Mouse (Mus musculus): Measurements from ENCODE around the gene Kncn. TPM values are rescaled to one million over a fixed set of nuclear protein-coding genes. Genes with fewer than 3 reads are reported as not detected.

Gene Kncn
- total RNA-seq, 2 experiments from 2014 or later, result not detected

DNA sequence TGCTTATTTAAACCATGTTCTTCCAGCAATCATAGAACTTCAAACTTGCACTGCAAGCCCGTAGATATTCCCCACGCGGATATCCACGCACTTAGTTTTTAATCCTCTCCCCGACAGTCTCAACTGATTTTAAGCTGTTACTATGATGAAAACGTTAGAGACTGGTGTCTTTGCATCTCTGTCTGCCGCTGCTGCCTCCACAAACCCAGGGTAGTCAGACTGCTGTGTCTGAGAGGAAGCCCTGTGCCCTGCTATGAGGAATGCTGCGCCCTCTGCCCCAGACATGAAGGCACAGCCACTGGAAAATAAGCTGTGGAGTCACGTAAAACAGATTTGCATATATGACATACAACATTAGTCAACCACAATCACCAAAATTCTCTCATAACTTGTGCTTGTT is 5.4 kb upstream of the Kncn start:
- DNase-seq, result no peak

DNA sequence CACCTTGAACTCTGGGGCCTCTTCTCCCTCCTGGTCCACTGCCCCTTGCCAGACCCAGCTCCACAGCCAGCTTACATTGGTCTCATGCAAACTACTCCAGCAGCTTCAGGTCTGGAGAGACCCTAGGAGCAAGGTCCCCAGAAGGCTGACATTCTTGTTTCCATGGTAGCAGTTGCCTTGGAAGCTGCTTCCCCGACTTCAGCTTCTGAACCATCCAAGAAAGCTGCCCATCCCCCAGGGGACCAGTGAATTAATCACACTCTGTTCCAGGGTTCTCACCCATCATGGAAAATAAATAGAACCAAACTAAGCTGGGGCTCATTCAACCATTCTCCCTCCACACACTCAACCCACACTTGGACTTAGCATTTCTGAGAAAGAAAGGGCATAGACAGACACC is 3.0 kb upstream of the Kncn start:
- DNase-seq, result no peak

DNA sequence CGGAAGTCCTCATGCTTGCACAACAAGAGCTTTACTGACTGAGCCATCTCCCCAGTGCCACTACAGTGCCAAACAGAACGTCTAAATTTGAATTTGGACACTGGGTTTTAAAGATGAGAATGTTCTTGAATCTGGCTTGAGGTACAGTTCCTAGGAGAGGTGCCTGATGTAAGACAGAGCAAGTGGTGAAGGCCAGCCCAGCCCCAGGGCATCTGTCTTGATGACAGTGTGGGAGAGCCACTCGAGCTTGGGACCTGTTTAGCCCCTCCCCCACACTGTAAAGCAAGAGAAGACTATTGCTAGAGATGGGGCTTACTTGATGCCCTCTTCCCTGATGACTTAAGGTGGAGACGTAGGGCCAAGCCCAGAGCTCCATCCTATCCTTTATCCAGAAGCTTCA is 2.0 kb upstream of the Kncn start:
- no peak for DNase-seq

DNA sequence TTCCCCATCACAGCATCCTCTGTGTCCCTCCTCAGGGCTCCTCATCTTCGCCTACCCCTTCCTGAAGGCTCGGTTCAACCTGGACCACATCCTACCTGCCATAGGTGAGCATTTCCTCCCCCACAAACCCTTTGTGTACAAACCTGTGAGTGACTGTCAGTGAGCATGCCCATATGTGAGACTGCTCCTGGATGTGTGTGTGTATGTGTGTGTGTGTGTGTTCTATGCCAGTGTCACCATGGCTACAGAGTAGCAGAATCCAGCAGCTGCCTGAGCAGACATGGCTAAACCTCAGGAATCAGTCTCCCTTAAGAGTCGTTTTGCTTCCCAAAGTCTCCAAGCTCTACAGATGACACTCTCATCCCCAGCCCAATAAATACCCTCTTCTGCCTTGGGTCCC is 1.6 kb downstream of the Kncn start:
- DNase-seq, result no peak

DNA sequence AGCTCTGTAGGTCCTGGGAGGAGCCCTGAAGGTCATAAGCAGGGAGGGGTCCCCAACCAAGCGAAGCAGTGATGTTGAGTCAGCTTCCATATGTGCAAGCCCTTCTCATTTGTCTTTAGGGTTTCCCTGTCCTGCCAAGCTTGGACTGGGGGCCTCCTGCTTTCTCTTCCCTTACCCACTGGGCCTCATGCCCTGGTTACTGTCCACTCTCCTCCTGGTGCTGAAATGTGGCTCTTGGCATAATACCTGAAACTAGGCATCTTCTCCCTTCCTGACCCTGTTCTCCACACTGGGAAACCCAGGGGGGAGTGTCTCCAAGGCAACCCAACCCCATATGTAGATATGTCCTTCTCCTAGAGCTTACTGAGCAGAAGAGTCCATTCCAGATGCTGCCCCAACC is 2.7 kb downstream of the Kncn start:
- no peak for DNase-seq

DNA sequence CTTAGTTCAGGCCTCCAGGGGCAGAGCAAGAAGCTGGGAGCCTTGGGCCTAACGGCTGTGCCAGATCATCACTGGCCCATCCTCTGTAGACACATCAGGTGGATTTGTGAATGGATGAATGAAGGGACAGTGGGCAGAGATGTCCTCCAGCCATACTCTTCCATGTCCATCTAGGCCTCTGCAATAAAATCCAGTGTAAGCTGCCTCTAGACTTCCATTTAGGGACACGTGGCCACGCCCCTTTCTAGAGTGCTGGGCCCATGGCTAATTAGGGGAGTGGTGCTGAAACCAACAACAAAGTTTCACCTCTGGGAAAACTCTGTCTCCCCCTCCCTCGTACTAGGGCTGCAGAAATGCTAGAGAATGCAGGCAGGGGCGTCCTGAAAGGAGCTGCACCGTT is 5.9 kb downstream of the Kncn start:
- no peak for DNase-seq

DNA sequence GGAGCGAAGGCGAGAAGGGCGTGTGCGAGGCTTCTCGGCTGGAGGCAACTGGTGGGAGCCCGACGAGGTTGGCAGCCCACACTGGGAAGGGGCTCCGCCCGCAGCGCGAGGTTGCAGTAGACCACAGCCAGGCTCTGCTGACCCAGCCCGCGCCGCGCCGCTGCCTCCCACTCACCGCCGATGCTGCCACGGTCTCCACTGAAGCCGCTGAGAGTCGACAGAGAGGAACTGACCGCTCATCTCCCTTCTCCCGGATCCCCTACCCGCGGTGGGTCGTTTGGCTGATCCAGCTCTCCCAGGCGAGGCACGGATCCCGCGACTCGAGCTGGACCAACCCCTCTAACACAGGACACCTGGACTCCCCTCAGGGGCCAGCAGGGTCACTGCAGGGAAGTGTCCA is 6.4 kb downstream of the Kncn start, which contains the start of gene 6430628N08Rik:
6430628N08Rik (plus strand) TSS at position 113 of the 400 bp plus-strand sequence.
- DNase-seq, result no peak

DNA sequence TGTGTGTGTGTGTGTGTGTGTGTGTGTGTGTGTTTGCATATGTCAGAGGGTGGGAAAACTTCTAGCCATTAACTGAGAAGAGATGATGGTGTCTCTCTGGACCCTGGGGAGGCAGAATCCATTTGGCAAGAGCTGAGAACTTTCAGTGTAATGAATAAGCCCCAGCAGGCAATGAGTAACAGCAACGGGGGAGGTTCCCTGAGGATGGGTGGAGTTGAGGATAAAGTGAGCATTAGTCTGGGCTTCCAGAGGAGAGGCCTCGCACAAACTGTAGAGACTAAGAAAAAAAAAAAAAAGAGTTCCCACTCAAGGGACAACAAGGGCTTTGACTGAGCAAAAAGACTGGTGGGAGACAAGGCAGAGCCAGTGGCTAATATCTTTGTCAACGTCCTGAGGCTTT is 10.1 kb downstream of the Kncn start:
- DNase-seq, result no peak

DNA sequence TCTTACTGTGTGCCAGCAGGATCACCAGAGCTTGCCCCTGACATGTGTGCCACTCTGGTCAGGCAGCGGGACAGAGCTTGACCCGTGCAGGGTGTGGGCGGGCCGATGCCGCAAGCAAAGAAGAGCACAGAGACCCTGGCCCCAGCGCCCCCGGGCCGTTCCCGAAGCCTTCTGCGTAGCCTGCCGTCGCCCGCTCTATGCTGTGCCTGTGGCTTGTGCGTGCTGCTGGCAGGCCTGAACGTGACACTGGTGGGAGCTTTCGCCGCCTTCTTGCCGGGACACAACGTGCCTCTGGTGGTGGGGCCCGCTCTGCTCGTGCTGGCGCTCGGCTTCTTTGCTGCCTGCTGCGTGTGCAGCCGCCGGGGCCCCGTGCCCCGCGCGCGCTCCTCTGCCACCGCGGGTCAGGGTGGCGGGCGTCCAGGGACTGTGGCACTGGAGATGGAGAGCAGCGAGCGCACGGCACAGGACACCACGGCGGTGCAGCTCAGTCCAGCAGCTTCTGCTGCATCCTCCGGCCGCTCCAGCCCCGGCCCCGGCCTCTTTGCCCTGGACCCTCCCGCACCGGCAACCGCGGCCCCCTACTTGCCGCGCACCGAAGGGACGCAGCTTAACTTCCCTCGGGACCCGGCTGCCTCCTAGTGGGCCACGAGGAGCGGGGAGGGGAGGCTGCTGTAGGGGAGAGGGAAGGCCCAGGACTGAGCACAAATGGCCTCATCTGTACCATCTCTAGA is 13.9 kb downstream of the Kncn start:
- no peak for DNase-seq

DNA sequence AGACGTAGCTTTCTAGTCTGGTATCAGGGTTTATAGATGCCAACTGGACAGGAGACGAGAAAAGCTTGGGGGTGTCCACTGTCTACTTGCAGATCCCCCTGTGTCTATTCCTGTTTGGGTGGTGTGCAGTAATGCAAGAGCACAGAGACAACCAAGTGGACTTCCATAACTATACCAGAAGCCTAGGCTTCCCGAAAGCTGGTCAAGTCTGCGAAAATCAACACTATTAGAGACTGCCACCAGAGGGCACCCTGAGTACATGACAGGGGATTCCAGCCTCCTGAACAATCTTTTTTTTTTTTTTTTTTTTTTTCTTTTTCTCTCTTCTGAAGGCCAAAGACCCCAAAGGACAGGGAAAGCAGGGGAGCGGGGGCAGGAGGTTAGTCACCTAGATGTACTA is 18.6 kb downstream of the Kncn start:
- DNase-seq, result peak; percentile 48

DNA sequence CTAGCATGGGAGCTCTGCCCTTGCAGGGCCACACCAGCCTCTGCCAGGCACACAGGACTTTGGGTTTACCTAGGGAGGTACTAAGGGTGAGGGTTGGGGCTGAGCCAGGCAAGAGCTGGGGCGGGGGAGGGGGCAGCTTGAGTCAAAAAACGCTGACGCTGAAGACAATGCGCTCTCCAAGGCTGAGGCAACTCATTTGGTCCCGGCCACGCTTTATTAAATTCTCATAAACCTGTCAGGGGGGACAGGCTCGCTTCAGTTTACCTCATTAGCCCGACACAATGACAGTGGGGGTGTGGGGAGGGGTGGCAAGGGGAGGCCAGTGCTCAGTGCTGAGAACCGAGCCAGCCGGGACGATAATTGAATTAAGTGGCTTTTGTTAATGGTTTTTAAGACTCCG is 20.2 kb downstream of the Kncn start:
- no peak for DNase-seq

DNA sequence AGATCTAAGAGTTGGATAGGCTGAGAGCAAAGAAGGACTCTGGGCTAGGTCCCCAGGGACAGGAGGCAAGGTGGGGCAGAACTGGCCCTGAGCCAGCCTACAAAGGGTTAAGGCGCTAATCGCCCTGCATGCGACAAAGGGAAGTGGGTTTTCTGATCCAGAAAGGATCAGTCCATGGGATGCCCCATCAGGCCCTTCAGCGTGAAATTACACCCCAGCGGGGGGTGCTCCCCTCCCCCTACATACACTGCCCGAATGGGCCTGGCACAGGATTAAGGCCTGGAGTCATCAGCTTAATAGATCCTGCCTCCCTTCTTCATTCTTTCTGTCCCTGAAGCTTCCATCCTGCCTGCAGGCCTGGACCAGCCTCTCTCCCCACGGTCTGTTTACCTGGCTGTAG is 21.5 kb downstream of the Kncn start:
- DNase-seq, result no peak

DNA sequence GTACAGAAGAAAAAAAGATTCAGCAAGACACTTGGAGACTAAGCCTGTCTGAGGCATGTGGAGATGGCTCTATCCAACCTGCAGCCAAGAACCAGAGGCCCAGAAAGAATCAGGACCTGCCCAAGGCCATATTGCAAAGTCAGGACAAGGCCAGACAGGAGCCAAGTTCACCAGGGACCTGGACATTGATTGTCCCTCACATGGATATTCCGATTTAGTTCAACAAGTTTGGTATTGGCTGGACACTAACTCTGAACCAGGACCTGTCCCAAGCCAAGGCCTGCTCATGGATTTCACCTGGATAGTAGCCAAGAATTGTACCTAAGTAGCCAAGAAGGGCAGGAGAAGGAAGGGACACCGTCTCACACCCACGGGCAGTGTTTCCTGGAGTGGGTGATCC is 22.6 kb downstream of the Kncn start:
- DNase-seq, result no peak

DNA sequence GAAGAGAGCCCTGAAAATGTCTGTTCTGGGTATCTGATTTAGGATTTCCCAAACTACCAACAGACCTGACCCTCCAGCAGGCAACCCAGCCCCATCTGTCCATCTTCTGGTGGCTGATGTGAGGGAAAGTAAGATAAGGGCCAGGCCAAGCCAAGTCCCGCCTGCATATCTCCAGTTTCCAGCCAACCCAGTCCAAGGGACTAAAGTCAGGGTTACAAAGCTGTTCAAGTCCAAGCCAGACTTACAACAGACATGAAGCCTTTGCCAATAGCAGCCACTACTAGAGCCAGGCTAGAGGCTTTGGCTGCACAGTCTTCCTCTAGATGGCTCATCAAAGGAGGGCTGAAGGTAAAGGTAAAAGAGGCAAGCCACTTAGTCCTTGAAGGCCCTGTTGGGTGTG is 23.8 kb downstream of the Kncn start:
- no peak for DNase-seq

DNA sequence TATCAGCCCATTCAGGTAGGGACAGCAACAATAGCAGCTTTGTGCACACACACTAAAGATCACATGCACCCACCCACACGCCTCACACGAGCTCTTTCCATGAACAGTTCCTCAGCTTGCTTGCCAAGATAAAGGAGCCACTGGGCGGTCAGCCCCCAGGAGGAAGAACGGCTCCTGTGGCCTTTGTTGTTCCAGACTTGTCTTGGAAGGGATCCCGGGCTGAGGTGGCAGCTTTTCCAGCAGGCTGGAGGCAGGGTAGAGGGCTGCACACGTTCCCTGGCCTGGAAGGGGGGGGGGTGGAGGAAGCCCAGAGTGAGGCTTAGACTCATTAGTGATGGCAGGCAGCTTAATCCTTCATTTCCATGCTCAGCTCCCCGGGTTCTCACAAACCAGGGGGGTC is 24.4 kb downstream of the Kncn start:
- DNase-seq, result peak; percentile 16

DNA sequence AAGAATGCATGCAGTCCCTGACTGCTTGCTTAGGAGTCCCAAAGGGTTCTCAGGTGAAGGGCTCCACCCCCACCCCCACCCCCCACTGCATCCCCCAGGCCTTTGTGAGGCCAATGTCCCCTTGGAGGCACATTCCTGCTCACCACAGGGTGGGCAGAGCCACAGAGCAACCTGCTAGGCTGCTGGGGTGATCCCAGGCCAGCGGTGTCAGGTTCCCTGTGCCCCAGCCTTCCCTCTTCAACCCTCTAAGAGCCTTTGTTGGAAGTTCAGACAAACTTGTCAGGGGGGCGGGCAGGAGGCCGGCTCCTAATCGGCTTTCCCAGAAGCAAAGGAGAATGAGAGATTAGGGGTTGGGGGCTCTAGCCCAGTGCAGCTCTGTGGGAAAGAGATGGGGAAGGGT is 27.4 kb downstream of the Kncn start:
- no peak for DNase-seq

DNA sequence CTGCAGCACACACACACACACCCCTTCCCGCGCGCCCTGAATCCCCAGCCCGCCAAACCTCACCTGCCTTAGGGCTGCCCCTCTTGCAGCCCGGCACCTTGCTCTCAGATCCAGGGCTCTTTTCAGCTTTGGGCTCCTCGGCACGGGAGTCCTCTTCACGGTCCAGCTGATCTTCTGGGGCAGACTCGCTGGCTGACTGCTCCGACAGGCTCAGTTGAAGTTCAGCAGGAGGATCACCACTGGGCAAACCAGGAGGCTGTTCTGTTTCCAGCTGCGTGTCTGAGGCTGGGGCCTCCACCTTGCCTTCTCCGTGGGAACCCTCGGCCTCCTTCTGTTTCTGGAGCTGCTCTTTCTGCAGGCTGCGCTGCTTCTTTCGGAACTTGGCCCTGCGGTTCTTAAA is 35.7 kb downstream of the Kncn start:
- DNase-seq, result no peak

DNA sequence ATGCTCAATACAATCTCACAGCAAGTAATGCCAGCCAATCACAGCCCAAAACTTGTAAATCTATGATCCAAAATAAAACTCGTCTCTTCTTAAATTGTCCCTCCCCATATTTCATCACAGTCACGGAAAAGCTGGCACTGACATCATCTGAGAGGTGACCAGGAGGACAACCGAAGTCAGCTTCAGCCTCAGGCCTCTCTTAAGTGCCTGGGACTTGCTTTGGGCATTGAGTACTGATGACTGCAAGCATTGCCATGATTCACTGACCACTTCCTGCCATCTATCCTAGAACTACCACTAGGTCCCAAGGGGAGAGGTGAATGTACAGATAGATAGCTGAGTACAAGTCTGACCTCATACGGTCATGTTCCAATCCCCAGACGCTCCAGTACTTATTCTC is 38.5 kb downstream of the Kncn start:
- no peak for DNase-seq

DNA sequence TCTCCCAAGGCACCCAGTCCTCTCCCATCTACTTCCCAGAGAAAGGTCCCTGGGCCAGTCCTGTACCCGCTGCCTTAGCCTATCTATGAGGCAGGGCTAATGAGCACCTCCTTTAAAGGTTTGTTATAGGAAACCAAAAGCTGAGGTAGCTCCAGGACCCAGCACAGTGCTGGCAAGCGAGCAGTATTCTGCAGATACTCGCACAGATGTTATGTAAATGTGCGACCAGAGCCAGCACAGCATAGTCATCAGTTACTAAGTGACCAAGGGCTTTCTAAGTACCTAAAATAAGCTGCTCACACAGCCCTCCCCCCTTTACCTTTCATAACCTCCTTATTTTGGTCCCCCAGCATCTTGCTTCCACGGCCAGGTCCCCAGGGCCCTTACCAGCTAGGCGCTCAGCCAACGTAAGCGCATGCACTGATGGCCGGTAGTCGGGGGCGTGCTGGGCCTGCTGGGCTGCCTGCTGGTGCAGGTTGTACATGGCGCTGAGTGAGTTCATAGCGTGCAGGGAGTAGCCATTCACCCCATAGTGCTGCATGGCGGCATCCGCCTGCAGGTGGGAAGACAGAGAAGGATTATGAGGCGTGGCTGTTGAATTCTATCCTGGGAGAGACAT is 39.2 kb downstream of the Kncn start:
- DNase-seq, result no peak

DNA sequence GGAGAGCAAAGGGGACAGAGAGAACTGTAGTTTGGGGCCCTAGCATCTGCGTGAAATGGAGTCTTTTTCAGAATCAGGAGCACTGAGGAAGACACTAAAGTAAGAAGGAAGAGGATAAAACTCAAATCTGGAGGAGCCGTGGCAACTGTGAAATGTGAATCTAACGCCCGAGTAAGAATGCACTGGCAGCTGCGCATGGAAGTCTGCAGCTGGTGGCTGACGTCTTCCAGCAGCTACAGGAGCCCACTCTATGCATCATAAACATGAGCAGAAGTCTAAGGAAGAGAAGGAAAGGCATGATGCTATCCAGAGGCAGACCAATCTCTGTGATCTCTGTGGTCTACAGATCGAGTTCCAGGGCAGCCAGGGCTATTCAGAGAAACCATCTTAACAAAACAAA is 43.4 kb downstream of the Kncn start:
- no peak for DNase-seq

DNA sequence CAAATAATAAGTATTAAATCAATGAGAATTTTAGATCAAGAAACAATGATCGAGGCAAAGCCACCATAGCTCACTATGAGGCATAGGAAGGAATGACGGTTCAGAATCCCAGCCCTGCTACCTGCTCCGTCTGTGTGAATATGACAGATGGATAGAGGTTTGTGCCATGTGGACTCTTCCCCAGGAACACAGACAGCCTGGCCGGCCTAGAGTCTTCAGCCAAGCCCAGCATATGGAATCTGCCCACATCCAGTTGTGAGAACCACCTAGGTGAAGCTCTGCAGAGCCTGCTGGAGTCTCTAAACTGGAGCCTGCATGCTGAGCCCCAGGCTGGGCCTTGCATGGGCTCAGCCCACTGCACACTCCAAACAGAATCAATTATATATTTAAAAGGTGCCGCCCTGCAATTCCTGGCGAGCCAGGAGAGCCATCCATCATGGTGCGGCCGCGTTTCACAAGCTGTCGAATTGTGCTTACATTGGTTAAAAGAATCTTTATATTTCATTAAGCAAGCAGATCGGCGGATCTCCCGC is 47.4 kb downstream of the Kncn start:
- DNase-seq, result no peak

DNA sequence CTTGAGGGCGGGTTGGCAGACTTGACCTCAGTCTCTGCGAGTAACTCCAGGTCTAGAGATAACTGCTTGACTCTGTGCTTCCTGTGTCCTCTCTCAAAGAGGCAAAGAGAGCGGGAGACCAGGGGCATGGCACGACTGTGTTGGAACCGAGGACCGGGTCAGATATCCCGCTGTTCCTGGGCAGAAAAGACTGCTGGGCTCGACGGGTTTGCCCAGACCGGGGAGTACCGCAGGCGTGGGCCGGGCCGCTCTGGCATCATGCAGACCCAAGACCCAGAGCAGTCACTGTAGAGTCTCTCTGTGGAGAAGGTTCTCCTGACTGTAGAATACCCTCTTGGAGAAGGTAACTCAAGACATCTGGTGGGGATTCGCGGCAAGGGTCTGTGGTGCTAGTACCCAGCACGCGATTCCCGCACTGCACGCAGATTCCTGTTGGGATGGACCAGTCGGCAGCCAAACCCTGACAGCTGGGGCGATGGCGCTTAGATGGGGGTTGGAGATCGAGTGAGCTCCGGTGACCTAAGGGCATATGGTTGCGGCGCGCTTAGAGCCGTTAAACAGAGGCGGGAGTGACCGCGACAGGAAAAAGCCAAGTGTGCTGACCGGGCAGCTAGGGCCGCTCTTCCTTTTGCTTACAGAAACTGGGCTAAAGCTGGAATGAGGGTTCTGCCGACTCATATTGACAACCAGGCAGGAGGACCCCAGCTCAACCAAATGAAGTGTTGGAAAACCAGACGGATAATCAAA is 51.8 kb downstream of the Kncn start:
- no peak for DNase-seq

DNA sequence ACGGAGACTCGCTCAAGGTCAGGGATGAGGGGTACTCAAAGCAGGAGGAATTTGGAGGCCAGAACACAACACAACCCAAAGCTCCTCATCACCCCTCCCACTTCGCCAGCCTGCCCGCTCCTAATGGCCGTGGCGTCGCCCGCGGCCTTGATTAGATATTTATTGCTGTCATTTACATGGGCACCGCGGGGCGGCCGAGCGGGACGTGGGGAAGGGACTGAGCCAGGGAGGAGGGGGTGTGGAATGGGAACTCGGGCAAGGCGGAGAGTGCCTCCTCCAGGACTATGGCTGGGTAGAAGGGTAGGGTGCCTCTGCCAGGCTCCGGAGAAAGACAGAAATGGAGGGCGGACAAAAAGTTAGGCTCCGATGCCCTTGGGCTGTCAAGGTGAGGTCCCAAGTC is 52.4 kb downstream of the Kncn start:
- DNase-seq, result no peak
